Mouse (Mus musculus): ENCODE results near the gene Pip5k1c. TPM values are rescaled to one million over a fixed set of nuclear protein-coding genes. Genes with fewer than 3 reads are reported as not detected.
A peak's percentile ranks its signal among the peaks of the same experiment; 100 is the strongest.

Pip5k1c gene
- polyA plus RNA-seq, 1 experiment from 2014 or later = 74.9 TPM

DNA sequence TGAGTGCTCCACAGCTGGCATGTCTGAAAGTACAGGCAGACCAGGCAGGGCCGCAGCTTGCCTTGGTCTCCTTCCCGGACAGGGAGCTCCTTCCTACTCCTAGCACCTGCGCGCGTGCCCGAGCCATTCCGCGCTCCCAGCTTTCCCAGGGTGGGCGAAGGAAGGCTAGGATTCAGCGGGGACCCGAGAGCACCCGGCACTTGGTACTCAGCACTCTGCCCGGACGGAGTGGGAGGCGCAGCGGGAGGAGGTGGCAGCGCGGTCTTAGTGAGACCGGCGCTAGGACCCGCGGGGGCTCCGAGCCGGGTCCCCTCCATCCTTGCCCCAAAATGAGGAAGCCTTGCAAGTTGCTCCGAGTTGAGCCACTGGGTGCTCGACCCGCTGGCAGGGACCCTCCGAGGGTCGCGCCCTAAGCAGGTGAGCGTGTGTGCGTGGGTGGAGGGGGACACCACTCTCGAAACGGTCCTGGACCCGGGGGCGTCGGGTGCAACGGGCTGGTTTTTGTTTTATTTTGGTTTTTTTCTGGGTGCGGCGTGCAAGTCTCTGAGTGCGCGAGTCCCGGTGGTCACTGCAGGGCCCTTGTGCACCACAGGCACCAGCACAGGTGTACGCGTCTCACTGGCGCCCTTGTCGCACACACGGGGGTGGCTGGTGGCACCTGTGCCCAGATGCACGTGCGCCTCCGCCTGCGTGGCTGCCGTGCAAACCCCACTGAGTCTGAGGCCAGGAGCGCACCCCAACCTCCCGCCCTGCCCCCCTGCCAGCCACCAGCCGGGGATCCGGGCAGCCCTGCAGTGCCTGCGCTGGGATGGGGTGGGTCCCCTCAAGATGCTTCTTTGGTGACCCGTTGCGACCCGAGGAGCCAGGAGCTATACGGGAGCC is 35.4 kb upstream of the Pip5k1c start:
- Histone ChIP-seq H3K9ac (ENCODE audit: low read length) (peak overlapping the region; percentile 55), H3K27ac (ENCODE audit: low read depth, low read length) (no peak overlapping the region), H3K4me2 (ENCODE audit: low read depth, low read length, severe bottlenecking) (peak overlapping the region; percentile 72), H3K36me3 (ENCODE audit: control insufficient read depth, insufficient read depth, low read length) (no peaks in the 10 kb centered on the region), H3K27me3 (ENCODE audit: control insufficient read depth, insufficient read depth, low read length) (peaks cover 40% of the 10 kb centered on the region), H3K4me1 (replicated peaks; ENCODE audit: control insufficient read depth, insufficient read depth, low read length) (peaks cover 13% of the 10 kb centered on the region), H3K4me3 (ENCODE audit: low read depth, low read length) (peak overlapping the region; percentile 40), H3K9me3 (ENCODE audit: control insufficient read depth, low read length) (no peaks in the 10 kb centered on the region)
- DNase-seq (ENCODE audit: low spot score) (peak; percentile 74), ATAC-seq (replicated peaks; ENCODE audit: low FRiP score) (no peak)
- under 1% methylated on average over 62 of the region's 62 CpGs for WGBS

DNA sequence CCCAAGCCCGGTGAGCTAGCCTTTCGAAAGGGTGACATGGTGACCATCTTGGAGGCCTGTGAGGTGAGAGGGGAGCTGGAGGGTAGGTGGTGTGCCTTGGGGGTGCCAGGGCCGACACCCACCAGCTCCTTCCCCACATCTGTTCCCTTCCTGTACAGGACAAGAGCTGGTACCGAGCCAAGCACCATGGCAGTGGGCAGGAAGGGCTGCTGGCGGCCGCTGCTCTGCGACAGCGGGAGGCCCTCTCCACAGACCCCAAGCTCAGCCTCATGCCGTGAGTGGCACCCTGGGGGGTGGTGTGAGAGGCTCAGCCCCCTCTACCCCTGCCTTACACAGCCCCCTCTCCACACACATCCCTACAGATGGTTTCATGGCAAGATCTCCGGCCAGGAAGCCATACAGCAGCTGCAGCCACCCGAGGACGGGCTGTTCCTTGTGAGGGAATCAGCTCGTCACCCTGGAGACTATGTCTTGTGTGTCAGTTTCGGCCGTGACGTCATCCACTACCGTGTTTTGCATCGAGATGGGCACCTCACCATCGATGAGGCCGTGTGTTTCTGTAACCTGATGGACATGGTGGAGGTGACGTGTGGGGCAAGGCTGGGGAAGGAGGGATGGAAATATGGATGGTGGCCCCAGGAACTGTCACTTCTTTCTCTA is 33.4 kb upstream of the Pip5k1c start:
- peaks cover 9% of the 10 kb centered on the region for H3K4me1 ChIP-seq (replicated peaks; ENCODE audit: control insufficient read depth, insufficient read depth, low read length)
- H3K4me3 ChIP-seq (ENCODE audit: low read depth, low read length) = no peak overlapping the region
- H3K9ac ChIP-seq (ENCODE audit: low read length) = no peak overlapping the region
- WGBS = 56% methylated on average over 21 of the region's 21 CpGs
- H3K4me2 ChIP-seq (ENCODE audit: low read depth, low read length, severe bottlenecking) = no peak overlapping the region
- peaks cover 31% of the 10 kb centered on the region for H3K27me3 ChIP-seq (ENCODE audit: control insufficient read depth, insufficient read depth, low read length)
- H3K9me3 ChIP-seq (ENCODE audit: control insufficient read depth, low read length) = no peaks in the 10 kb centered on the region
- no peaks in the 10 kb centered on the region for H3K36me3 ChIP-seq (ENCODE audit: control insufficient read depth, insufficient read depth, low read length)
- no peak overlapping the region for H3K27ac ChIP-seq (ENCODE audit: low read depth, low read length)
- ATAC-seq (replicated peaks; ENCODE audit: low FRiP score) = 0 out of 2 replicates have a peak, but pooled peaks have one; percentile 20
- no peak for DNase-seq (ENCODE audit: low spot score)

DNA sequence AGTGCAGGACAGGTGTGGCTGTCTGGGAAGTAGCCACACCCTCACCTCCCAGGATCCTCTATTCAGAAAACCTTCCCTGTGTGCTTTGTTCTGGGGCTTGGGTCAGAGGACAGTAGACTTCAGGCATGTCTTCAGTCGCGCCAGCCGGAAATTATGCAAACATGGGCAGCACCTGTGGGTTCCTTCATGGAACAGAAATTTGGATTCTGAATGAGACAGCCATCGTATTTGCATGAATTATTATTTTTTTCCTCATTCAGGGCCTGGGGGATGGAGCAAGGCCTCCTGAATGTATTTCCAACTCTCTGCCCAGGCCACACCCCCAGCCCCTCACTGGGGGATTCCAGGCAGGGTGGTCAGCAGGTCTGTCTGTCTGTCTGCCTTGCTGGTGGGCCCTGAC is 31.7 kb upstream of the Pip5k1c start:
- 80% methylated on average over 4 of the region's 4 CpGs for WGBS
- Histone ChIP-seq H3K36me3 (ENCODE audit: control insufficient read depth, insufficient read depth, low read length) (peaks cover 2% of the 10 kb centered on the region; the same call in 1 of the 2 replicates), H3K27ac (ENCODE audit: low read depth, low read length) (no peak overlapping the region), H3K9ac (ENCODE audit: low read length) (no peak overlapping the region), H3K4me1 (replicated peaks; ENCODE audit: control insufficient read depth, insufficient read depth, low read length) (peaks cover 14% of the 10 kb centered on the region), H3K4me2 (ENCODE audit: low read depth, low read length, severe bottlenecking) (no peak overlapping the region), H3K4me3 (ENCODE audit: low read depth, low read length) (no peak overlapping the region), H3K27me3 (ENCODE audit: control insufficient read depth, insufficient read depth, low read length) (peaks cover 31% of the 10 kb centered on the region), H3K9me3 (ENCODE audit: control insufficient read depth, low read length) (no peaks in the 10 kb centered on the region)
- no peak for DNase-seq (ENCODE audit: low spot score)
- no peak for ATAC-seq (replicated peaks; ENCODE audit: low FRiP score)

DNA sequence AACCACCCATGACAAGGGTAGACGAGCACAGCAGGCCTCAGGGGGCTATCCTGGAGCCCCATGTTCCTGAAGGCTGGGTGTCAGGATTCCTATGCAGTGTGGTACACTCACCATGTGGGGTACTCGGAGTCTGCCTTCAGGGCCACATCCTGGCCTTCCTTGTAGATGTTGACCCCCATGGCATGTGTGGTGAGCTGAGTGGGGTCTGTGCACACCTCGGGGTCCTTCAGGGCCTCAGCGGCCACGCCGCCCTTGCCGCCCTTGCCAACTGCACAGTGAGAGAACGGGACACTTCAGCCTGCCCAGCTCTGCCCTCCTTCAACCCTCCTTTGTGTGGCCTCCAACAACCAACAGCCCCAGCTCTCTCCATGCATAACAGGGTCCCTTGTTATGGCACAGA is 27.2 kb upstream of the Pip5k1c start:
- 95% methylated on average over 8 of the region's 8 CpGs for WGBS
- Histone ChIP-seq H3K36me3 (ENCODE audit: control insufficient read depth, insufficient read depth, low read length) (peaks cover 2% of the 10 kb centered on the region; the same call in 1 of the 2 replicates), H3K9ac (ENCODE audit: low read length) (peak overlapping the region; percentile 33; the same call in 1 of the 2 replicates), H3K4me3 (ENCODE audit: low read depth, low read length) (no peak overlapping the region), H3K27ac (ENCODE audit: low read depth, low read length) (no peak overlapping the region), H3K4me1 (replicated peaks; ENCODE audit: control insufficient read depth, insufficient read depth, low read length) (peaks cover 9% of the 10 kb centered on the region; the same call in 1 of the 2 replicates), H3K9me3 (ENCODE audit: control insufficient read depth, low read length) (no peaks in the 10 kb centered on the region), H3K27me3 (ENCODE audit: control insufficient read depth, insufficient read depth, low read length) (no peaks in the 10 kb centered on the region), H3K4me2 (ENCODE audit: low read depth, low read length, severe bottlenecking) (peak overlapping the region; percentile 52; the same call in 1 of the 2 replicates)
- no peak for DNase-seq (ENCODE audit: low spot score)
- ATAC-seq (replicated peaks; ENCODE audit: low FRiP score) = no peak

DNA sequence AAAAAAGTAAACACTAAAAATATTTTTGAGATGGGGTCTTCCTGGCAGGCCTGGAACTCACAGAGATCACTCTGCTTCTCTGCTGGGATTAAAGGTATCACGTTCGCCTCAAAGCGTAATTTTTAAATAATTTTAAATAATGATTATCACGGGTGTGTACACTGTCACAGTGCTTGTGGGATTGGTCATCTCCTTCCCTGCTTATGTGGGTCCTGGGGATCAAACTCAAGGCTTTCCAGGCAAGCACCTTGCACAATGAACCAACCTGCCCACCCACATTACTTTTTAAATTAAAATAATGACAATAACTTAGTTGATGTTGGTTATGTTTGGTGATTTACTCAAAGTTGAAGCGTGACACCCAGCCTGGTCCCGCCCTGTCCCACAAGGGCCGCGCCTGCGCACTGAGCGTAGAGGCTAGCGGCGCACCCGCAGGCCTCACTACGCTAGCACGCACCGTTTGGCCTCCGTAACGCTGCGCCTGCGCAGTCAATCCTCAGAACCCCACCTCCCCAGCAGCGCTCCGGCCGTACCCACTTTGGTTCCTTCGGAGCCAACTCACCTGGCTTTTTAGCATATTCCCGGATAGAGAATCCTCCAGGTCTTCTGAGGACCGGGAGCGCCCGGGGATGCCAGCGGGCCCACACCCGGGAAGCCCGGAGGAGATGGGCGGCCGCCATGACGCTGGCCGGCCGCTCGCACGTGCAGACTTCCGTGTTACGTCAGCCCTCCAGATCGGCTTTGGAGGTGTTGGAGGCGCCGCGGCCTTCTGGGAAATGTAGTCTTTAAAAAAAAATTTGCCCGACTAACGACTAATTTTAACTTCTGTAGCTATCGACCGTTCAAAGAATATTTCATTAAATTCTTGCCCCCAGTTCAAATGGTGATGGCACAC is 26.3 kb upstream of the Pip5k1c start, which contains the start of the genes Mrpl54 and Apba3:
TSS of gene Mrpl54 (minus strand) at position 724 of the 895 bp plus-strand sequence.
TSS of gene Apba3 (plus strand) at position 750 of the 895 bp plus-strand sequence.
- Histone ChIP-seq H3K36me3 (ENCODE audit: control insufficient read depth, insufficient read depth, low read length) (peaks cover 6% of the 10 kb centered on the region; the same call in 1 of the 2 replicates), H3K4me3 (ENCODE audit: low read depth, low read length) (peak within 1 kb of the TSS; percentile 67), H3K4me2 (ENCODE audit: low read depth, low read length, severe bottlenecking) (peak within 1 kb of the TSS; percentile 52), H3K27me3 (ENCODE audit: control insufficient read depth, insufficient read depth, low read length) (no peaks in the 10 kb centered on the region), H3K9ac (ENCODE audit: low read length) (peak within 1 kb of the TSS; percentile 85), H3K27ac (ENCODE audit: low read depth, low read length) (peak within 1 kb of the TSS; percentile 50; the same call in 1 of the 2 replicates), H3K9me3 (ENCODE audit: control insufficient read depth, low read length) (no peaks in the 10 kb centered on the region), H3K4me1 (replicated peaks; ENCODE audit: control insufficient read depth, insufficient read depth, low read length) (peaks cover 9% of the 10 kb centered on the region; the same call in 1 of the 2 replicates)
- WGBS = under 1% methylated on average over 48 of the region's 48 CpGs
- DNase-seq (ENCODE audit: low spot score) (peak; percentile 97), ATAC-seq (replicated peaks; ENCODE audit: low FRiP score) (peak; percentile 91)

DNA sequence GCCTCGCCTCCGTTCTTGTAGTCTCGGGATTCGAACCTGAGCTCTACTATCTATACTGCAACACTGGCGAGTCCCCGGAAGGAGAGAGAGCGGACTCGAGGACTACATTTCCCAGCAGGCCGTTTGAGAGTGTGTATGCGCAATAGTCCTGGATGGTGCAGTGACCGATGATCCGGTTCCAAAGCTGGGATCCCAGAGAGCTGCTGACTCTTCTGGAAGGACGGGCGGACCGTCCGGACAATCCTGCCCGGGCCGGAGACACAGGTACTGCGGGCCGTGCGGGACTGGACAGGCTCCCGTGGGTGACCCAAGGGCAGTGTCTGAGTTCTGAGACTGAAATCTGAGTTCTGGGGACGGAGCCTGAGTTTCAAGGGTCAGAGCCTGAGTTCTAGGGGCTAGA is 24.7 kb upstream of the Pip5k1c start:
- no peak overlapping the region for H3K27ac ChIP-seq (ENCODE audit: low read depth, low read length)
- peak overlapping the region; percentile 68 for H3K4me3 ChIP-seq (ENCODE audit: low read depth, low read length)
- peak overlapping the region; percentile 78 for H3K4me2 ChIP-seq (ENCODE audit: low read depth, low read length, severe bottlenecking)
- H3K36me3 ChIP-seq (ENCODE audit: control insufficient read depth, insufficient read depth, low read length) = peaks cover 6% of the 10 kb centered on the region; the same call in 1 of the 2 replicates
- 4% methylated on average over 23 of the region's 23 CpGs for WGBS
- H3K4me1 ChIP-seq (replicated peaks; ENCODE audit: control insufficient read depth, insufficient read depth, low read length) = peaks cover 9% of the 10 kb centered on the region; the same call in 1 of the 2 replicates
- peak; percentile 48 for ATAC-seq (replicated peaks; ENCODE audit: low FRiP score)
- DNase-seq (ENCODE audit: low spot score) = peak; percentile 83
- peak overlapping the region; percentile 76 for H3K9ac ChIP-seq (ENCODE audit: low read length)
- no peaks in the 10 kb centered on the region for H3K9me3 ChIP-seq (ENCODE audit: control insufficient read depth, low read length)
- no peaks in the 10 kb centered on the region for H3K27me3 ChIP-seq (ENCODE audit: control insufficient read depth, insufficient read depth, low read length)

DNA sequence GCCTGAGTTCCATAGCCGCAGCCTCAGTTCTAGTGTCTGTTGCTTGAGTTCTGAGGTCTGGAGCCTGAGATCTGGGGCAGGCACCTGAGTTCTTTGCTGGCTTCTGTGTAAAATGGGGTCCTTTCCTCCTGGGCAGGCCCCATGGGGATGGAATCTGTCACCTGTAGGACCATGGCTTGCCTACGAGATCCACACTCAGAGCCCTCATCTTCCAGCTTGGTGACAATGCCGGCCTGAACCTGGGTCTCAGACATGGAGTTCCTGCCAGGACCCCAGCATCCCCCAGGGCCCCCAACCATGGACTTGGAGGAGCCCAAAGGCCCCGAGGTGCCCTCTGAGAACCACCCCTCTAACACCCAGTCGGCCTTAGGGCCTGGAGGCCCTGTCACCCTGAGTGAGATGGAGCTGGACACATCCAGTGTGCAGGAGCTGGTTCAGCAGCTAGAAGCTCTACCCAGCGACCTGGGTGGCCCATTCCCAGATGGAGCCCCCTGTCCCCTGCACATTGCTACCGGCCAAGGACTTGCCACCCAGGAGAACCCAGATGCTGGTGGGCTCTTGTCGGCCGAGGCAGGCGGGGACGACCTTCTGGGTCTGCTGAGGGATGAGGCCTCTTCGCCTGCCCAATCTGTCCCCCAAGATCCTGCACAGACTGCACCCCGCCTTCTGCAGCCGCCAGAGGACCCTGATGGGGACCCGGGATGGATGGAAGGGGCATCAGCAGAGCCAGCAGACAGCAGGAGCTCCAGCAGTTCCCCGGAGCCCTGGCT is 23.9 kb upstream of the Pip5k1c start:
- 87% methylated on average over 16 of the region's 16 CpGs for WGBS
- ATAC-seq (replicated peaks; ENCODE audit: low FRiP score) = no peak
- DNase-seq (ENCODE audit: low spot score) = no peak
- no peak overlapping the region for H3K27ac ChIP-seq (ENCODE audit: low read depth, low read length)
- no peaks in the 10 kb centered on the region for H3K9me3 ChIP-seq (ENCODE audit: control insufficient read depth, low read length)
- H3K36me3 ChIP-seq (ENCODE audit: control insufficient read depth, insufficient read depth, low read length) = peaks cover 8% of the 10 kb centered on the region; the same call in 1 of the 2 replicates
- H3K4me2 ChIP-seq (ENCODE audit: low read depth, low read length, severe bottlenecking) = peak overlapping the region; percentile 78
- H3K4me1 ChIP-seq (replicated peaks; ENCODE audit: control insufficient read depth, insufficient read depth, low read length) = peaks cover 9% of the 10 kb centered on the region; the same call in 1 of the 2 replicates
- H3K27me3 ChIP-seq (ENCODE audit: control insufficient read depth, insufficient read depth, low read length) = no peaks in the 10 kb centered on the region
- H3K9ac ChIP-seq (ENCODE audit: low read length) = peak overlapping the region; percentile 76
- H3K4me3 ChIP-seq (ENCODE audit: low read depth, low read length) = peak overlapping the region; percentile 68

All from forebrain, embryonic 11.5 days (tissue).